Mouse (Mus musculus) spleen, adult 2 months (tissue): ENCODE results near the gene Smyd3.

Experiments used
- CTCF ChIP-seq: fragments of 200-500 bp; IDR thresholded peaks from 2 replicates; pipeline ENCODE4 v1.5.1; 2011; ENCODE audit warnings: mild to moderate bottlenecking, inconsistent platforms; ENCODE audit not compliant: insufficient read depth, insufficient read length, insufficient replicate concordance; ENCODE audit errors: extremely low read depth
- POLR2A ChIP-seq: fragments of 200-500 bp; IDR thresholded peaks from 2 replicates; pipeline ENCODE4 v1.6.1; 2011; ENCODE audit warnings: low read depth, low read length, inconsistent platforms

- TF ChIP-seq CTCF (no peak), POLR2A (no peak)
These were observed 376.7 kb downstream of the Smyd3 start for GRCm38 (mm10) chr1:179141071-179141650.
